Mouse (Mus musculus) left cerebral cortex, postnatal 14 days (tissue): ENCODE measurements around the gene Clec2e. TPM values are rescaled to one million over a fixed set of nuclear protein-coding genes. Genes with fewer than 3 reads are reported as not detected.
"Not testable (repeated sequence)": the region's sequence is repeated elsewhere in the genome, so short reads cannot be mapped to it uniquely, and the experiment has no call there.

Experiments used
- DNase-seq, 2 experiments: peaks; one replicate each; pipeline ENCODE4 v3.0.0; 2021 to 2022; ENCODE audit warnings: low spot score in 2 of 2, mixed read lengths in 1 of 2
- intact Hi-C: fragments of 180-260 bp; cut with DNase I; formaldehyde crosslinking; loops from one replicate; pipeline ENCODE4 v1.15.1; 2025
- long read RNA-seq, 2 experiments: library from polyadenylated mRNA; stranded (forward); transcript quantifications; one replicate each; pipeline ENCODE4 v2.0.0; 2021
- total RNA-seq, 2 experiments: library from RNA; stranded (reverse); gene quantifications; 2 replicates each; pipeline ENCODE4 v1.2.3; 2021

The Clec2e gene
- not detected for total RNA-seq
- long read RNA-seq, experiment 1, result 0 reads
- long read RNA-seq, experiment 2, result 0 reads

DNA sequence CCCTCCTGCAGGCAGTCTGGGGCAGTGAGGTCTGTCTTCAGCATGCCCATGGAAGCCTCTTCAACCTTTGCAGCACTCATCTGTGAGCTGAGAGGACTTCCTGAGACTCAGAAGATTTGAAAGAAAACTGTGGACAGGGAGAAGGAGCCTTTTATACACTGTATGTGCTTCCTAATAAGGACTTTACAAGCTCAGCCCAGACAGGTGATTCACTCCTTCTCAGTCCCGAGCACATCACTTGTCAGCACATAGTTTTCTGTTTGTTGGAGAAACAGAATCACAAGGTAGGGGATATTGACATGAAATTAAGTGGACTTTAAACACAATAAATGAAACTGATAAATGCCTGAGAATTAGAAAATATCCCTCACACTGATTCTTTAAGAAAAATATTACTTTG, at the start of gene Clec2e:
Gene Clec2e, minus strand, starts transcription at position 120 of the 400 bp plus-strand sequence.
- DNase-seq, intact Hi-C loops: not testable (repeated sequence)

DNA sequence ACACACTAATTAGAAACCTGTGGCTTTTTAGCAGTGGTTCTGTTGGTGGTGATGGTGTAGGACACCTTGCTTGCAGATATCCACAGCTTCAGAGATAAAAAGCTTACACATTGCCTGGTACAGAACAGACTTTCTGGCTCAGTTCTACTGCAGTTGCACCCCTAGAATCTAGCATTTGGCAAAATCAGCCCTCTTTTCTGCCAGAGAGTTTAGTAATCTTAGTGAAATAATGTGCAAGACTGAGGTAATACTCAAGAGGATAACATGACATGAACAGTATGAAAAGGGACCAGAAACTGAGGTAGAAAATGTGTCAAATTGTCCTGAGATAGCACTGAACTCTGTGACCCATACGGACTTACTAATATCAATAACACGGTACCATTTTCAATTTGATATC, 46.1 kb upstream of the Clec2e start:
- intact Hi-C loops, result no loop called here
- peak in 1 of 2 experiments; percentile 7 for DNase-seq

DNA sequence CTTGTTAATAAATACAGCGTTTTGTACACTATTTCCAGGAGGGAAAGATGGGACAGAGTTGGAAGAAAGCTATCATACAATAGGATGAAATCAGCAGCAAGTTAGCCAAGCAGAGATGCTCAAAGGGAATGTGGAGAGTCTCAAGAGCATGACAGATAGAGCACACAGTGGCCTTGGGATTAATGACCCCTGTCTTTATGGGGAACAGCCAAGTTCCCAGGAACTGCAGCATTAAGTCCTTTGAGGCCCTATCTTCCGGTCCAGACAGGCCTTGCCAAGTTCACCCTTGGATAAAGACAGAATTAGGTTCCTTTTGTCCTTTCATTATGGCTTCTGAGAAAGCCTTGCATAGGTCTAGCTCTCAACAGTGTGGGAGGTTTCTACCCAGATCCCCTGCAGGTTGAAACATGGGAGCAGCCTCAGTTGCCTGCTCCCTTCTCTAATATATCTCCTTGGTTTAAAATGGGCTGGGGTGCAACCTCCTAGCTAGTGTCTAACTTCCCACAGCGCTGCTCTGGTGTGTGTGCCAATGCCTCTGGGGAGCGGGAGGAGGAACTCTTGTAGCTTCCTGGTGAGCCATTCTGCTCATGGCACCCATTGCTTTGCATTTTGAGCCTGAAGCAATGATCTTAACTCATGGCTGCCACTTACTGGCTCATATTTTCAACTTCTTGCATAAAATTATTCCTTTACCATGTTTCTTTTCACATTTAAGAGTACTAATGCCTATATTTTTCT, 32.1 kb upstream of the Clec2e start:
- intact Hi-C loops, result no loop called here
- no peak for DNase-seq

DNA sequence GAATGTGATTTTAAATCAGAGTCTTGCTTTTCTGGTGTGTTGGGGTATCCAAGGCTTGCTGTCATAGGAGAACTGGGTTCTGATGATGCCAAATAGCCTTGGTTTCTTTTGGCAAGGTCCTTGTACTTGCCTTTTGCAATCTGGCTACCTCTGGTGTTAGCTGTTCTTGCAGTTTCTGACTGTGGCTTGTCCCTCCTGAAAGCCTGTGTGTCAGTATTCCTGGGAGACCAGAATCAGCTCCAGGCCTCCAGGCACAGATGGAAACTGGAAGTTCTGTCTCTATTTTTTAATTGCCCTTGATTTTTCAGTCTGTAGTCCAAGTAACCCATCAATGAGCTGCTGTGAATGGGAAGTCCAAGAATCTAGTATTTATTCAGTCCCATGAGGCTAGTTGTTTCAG, 26.1 kb upstream of the Clec2e start:
- intact Hi-C loops, result no loop called here
- DNase-seq, result no peak

DNA sequence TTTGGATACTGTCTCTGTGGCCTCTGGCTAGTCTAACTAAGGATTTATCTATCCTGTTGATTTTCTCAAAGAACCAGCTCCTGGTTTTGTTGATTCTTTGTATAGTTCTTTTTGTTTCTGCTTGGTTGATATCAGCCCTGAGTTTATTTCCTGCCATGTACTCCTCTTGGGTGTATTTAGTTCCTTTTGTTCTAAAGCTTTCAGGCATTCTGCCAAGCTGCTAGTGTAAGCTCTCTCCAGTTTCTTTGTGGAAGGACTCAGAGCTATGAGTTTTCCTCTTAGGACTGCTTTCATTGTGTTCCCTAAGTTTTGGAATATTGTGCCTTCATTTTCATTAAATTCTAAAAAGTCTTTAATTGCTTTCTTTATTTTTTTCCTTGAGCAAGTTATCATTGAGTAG, 23.8 kb upstream of the Clec2e start:
- intact Hi-C loops, result not testable (repeated sequence)

DNA sequence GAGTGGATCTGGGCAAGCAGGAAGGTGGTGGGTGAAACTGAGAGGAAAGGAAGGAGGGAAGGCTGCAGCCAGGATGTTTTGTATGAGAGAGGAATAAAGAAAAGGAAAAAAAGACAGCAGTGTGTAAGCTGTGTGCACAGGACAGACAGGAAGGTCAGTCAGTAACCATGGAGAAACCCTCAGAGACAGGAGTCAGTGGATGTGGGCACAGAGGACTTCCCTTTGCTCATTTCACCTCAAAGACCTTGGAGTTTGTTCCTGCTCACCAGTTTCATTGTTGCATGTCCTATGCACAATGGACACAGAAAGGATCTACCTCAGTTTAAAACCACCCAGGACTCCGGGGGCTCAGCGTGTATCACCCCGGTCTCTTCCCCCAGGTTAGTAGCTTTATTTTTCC, 15.5 kb upstream of the Clec2e start:
- intact Hi-C loops, result no loop called here
- DNase-seq, result no peak

More for the DNA sequence above, 23.8 kb upstream of the Clec2e start:
- not testable (repeated sequence) for DNase-seq

DNA sequence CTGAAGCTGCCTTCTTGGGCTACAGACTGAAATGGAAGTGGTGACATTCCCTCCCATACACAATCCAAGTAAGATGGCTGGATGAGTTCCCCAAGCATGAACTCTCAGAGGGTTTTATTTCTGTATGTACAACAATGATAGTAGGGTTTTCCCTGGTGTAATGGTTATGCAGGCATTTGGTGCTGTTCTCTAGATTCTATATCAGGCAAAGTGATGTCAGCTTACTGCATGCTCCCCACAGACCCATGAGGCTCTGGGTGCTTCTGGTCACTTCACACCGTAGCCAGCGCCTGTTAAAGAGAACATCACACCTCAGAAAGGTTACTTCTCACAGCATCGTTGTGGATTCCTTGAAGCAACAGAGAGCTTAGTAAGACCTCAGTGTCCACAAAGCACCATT, 13.5 kb upstream of the Clec2e start:
- DNase-seq, result not testable (repeated sequence)

DNA sequence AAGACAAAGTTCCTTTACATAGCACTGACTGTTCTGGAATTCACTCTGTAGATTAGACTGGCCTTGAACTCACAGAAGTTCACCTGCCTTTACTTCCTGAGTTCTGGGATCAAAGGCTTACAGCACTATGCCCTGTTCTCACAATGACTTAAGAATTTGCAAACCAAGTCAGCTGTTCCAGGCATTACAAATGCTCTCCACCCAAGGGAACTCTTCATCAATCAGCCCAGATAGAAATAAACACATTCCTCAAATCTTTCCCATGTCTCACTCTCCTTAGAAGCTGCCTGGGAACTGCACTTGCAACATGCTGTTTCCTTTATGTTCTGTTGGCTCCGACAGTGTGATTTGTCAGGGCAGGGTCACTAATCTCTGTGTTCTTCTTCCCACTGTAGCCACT, 13.1 kb upstream of the Clec2e start:
- no peak for DNase-seq
- intact Hi-C loops, result no loop called here

More for the DNA sequence above, 13.5 kb upstream of the Clec2e start:
- intact Hi-C loops, result not testable (repeated sequence)

DNA sequence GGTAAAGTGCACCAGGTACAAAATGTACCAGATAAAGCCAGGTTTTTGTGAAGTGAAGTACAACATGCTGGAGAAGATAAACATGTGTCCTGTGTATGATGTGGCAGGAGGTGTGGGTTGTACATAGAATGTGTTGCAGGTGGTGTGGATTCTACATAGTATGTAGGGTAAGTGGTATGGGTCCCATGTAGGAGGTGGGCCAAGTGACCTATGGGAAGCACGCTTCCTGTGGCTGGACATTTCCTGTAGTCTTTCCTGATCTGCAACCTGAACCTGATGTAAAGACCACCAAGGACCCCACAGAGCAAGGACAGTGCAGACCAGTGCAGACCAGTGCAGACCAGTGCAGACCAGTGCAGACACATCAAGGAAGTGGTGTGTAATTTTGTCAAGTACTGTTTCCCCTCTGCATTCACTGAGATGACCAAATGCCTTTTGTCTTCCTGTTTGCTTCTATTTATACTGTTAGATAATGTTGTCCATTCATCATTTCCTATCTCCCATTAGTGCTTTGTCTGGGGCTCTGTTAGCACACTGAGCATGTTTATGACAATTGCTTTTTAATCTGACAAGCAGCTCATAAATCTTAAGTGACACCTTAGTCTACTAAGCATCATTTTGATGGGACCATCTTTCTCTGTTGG, 12.4 kb upstream of the Clec2e start:
- intact Hi-C loops, result no loop called here
- DNase-seq, result no peak

DNA sequence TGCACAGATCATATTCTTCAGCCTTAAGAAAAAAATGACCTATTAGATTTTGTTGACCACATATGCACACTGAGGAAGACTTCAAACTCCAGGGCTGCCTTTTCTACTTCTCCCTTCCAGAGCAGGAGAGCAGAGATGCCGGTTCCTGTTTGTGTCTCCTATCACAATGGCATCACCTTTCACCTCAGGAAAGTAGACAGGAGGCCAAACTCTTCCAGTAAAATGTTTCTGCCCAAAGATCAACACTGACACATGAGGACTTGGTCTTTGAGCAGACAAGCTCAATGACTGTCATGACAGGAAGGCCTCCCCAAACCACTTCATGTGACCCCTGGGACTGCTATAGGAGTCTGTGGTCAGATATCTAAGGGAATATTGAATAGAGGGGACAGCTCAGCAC, 11.8 kb upstream of the Clec2e start:
- no peak for DNase-seq
- intact Hi-C loops, result no loop called here

DNA sequence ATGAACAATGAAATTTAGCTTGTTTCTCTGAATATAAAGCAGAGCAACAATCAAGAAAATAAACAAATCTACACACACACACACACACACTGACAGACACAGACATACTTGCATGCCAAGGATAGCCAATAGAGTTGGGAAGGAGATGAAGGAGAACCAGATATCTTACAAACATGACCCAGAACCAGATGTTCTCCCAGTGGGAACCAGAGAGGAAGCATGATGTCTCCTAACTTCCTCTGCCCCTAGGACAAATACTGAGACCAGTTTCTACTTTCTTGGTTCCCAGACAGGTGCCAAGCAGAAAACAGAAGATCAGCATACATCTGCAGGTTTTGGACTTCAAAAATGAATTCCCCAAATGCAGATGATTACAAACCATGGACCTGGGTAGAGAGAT, 7.2 kb upstream of the Clec2e start:
- intact Hi-C loops, result no loop called here
- DNase-seq, result no peak

DNA sequence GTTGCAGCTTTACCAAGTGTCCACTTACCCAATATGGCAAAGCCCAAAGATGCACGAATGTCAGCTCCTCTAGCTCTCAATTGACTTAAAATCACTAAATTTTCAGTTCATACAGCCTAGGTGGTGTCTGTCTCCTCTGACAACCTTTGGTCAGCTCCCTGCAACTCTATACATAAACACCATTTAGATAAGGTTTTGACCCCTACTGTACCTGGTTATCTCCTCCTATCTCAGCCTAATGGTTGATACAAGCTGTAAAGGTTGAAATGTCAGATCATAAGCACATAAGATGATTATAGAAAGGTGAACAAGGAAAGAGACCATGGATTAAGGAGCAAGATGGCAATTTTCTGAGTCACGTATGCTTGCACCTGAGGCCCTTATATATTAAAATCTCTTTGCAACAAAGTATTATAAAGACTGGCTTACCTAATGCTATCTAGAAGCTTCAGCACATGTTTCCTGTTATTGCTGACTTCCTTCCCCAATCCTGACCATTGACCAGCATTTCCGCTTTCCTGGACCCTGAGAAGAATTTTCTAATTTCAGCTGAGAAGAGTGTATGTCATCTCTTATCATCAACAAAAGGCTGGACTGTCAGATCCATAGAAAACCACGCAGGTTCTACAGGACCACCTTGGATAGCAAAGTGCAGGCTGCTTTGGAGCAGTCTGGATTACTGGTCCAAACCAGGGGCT, 2.3 kb upstream of the Clec2e start:
- DNase-seq, result no peak
- intact Hi-C loops, result no loop called here

DNA sequence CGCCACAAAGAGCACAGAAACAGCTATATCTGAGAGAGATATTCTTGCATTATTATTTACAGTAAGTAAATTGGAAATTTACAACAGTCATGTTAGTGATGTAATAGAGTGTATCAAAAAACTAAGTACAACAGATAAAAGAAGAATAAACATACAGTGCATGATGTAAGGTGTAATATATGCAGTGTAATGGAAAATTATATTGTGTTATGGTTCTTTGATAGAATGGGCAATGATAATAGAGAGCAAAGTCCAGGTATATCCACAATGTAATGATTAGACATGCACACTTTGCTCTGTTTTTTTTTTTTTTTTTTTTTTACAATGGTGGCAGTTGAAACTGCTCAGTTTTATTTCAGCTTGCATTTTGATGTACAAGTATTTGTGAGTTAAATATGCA, 891 bp upstream of the Clec2e start:
- intact Hi-C loops, result no loop called here
- DNase-seq, result no peak

DNA sequence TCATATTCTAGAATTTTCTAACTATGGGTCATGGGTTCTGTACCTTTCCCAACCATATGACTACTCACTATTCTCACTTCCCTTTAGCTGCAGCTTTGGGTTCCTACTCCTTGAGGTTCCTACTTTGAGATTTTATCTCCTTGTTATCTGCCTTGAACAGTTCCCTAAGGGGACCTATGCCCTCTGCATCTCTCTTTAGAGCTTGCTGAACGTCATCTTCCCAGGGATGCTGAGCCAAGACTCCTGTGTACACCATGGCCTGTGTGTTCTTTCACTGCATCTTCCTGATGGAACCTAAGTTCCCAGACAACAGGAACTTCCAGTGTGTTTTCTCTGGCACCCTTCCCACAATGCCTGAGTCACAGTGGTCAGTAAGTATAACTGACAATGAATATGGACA, 2.8 kb downstream of the Clec2e start:
- intact Hi-C loops, result loop anchor here (10.0 kb wide), 1 partner anchor 267 kb away; no protein-coding TSS in a partner anchor
- no peak for DNase-seq

DNA sequence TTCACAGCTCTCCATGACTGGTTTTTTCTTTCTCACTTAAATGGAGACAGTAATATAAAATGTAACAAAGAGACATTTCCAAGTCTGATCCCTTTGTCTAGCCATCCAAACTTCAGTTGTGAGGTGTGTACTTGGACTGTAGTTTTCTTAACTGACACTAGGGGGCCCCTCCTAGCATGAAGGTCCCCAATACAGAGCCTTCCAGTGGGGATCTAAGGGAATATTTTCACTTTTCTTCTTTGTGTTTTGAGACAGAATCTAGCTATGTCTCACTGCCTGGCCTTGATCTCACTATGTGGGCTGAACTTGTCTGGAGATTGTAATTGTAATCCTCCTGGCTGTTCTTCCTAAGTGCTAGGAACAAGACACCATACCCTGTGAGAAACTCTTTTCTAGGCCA, 5.5 kb downstream of the Clec2e start:
- intact Hi-C loops, result loop anchor here (10.0 kb wide), 1 partner anchor 270 kb away; no protein-coding TSS in a partner anchor
- DNase-seq, result peak in 1 of 2 experiments; percentile 9

DNA sequence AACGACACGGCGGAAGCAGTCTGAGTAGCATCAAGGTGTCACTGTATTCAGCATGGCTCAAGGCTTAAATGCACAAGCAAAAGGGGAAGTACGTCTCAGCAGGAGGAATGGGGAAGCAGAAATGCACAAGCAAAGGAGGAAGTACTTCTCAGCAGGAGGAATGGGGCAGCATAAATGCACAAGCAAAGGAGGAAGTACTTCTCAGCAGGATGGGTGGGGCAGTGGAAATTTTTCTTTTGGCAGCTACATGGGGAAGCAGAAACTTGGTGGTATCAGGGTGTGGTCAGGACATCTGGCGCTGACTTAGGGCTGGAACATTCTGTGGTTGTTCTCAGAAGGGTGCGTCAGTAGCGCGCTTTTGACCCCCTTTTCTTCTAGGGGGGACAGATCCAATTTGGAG, 12.1 kb downstream of the Clec2e start:
- intact Hi-C loops, DNase-seq: not testable (repeated sequence)

DNA sequence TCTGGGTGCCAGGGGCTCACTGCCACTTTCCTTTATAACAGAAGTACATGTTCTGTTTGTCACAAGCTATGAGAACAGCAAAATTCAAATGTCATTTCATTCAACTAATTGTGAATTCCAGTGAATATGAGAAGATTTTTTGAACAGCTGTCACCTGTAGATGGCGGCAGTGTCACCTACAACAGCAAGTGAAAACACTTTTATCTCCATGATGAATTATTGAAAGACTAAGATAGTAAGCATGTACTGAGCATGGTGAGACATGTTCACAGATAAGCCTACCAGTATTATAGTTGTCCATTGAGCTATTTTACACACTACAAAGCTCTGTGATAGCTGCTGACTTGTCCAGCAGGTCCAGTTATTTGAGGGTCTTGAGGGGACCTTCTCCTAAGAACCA, 12.6 kb downstream of the Clec2e start:
- peak; percentile 46 to 52 for DNase-seq
- intact Hi-C loops, result no loop called here

DNA sequence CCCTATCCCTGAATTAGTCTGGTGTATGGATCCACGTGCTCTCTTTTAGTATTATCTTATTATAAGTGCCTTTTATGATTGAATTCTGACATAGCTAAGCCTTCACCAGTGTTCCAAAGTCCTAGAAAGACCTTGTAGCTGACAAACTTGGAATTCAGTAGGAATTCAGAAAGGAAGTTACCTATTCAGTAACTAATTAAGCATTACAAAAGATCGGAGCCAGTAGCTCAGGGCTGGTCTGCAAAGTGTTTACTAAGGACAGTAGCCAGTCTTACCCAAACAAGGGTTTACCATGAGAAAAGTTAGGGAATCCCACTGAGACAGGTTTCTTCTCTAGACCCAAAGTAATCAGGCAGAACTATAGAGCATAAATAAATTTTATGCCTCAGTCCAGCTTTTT, 14.7 kb downstream of the Clec2e start:
- DNase-seq, intact Hi-C loops: not testable (repeated sequence)

DNA sequence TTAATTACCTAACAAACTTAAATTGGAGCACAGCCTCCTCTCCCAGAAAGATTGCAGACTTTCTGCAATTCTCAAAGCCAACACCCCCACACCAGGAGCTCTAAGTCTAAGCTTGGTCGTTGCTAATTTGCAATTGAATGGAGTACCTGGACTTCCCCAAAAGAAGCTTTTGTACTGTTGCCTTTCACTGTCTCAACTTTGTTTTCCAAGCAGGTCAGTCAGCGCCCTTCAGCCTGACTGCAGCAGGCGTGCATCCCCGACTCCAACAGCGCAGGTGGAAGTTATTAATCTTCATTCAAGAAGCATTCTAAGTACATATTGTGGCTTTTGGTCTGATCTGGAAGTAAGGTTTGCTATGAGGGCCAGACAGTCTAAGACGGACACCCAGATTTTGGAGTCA, 15.6 kb downstream of the Clec2e start:
- no peak for DNase-seq
- intact Hi-C loops, result no loop called here

DNA sequence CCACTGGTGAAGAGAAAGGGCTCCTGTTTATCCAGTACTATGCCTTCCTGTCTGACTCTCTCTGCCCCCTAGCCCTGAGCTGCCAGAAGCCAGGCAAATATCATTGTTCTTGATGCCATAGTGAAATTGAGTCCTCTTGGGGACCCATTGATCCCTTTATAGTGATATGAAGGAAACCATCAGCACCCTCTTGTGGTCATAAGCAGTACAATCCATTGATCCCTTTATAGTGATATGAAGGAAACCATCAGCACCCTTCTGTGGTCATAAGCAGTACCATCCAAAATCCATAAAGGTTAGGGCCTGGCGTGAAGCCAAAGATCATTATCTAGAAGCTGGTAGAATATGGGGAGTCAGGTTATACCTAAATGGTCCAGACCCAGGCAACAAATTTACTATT, 33.7 kb downstream of the Clec2e start:
- intact Hi-C loops, result loop anchor here (2.0 kb wide), 1 partner anchor 212 kb away; no protein-coding TSS in a partner anchor
- peak; percentile 60 to 75 for DNase-seq
